Mouse (Mus musculus): ENCODE measurements around the gene Cers3.

The Cers3 gene

DNA sequence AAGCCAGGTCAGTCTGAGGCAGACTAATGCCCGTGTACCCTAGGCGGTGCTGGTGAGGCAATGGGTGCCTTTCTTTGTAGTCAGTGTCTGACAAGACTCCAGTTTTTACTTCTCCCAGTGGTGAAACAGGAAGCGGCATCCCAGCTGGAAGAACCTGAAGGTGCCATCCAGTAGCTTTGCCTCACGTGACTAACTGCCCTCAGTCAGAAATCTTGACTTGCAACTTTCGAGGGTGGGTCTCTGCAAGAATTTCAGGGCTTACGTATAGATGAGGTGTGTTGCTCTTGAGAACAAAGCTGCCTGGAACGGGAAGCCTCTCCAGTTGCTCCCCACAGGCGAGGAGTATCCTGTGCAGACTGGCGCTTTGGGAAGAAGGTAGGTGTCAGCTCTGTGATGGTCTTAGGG lies at the start of gene Cers3:
Gene Cers3 (plus strand): TSS at position 128 of the 405 bp plus-strand sequence.
- DNase-seq, result no peak

DNA sequence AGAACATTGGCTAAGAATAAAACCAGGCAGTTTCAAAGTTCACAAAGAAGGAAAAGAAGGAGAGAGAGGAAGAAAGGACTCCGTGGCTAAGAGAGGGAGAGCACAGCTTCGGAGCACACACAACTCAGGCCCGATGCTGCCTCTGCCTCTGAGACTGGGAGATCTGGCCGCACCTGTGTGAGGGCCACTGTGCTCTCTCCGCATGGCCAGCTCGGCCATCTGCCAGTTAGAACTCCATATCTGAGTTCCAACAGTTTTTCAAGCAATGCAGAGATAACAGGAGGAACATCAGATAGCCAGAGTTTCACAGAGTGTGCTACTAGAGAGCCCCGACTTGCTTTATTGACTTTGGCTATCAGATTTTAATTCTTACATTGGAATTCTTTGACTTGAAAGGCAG lies 48.8 kb upstream of the Cers3 start:
- no peak for DNase-seq

DNA sequence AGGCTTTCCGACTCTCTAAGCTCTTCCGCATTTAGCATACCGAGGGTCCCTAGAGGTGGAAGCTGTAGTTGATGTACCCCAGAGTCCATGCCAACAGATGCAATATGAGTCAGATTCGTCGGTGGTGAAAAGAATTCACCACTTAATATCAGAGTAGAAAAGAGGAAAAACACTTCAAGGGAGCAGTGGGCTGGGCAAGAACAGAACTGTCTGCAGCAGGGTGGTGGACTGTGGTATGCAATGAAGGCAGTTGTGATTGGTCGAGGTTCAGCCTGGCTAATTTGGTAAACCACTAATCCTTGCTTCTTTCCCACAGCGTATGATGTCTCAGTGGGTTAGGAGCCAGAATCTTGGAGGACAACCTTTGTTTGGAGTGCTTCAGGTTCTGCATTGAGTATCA lies 40.6 kb upstream of the Cers3 start:
- no peak for DNase-seq

DNA sequence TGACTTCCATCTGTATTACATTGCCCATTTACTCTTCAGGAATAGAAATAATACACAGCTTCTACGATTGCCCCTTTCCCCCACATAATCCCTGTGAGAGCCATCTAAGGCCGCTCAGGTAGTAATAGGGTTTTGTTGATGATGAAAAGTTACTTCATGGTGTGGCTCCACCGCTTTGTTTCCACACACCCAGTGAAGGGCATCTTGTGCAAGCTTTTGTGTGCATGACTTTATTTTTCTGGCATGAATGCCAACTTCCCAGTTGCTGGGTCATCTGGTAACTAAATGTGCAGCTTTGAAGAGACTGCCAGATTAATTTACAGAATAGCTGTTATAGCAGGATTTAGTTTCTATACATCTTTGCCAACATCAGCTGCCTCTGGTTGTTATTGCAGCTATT lies 38.7 kb upstream of the Cers3 start:
- DNase-seq, result no peak

DNA sequence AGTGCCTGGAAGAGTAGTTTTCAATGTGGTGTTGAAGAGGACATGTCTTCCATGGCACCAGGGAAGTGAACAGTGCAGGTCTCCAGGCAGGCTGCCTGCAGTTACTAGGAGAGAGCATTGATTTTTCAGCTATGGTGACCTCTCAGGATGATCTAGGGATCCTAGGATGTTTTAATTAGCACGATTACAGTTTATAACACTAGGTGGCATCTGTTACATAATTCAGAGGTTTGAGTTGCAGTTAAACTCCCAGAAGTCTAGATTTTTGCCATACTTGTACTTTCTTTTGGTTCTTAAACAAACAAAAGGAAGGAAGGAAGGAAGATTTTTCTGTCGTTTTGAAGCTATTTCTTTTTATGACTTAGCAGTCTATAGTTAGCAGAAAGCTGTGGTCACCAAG lies 32.1 kb upstream of the Cers3 start:
- no peak for DNase-seq

DNA sequence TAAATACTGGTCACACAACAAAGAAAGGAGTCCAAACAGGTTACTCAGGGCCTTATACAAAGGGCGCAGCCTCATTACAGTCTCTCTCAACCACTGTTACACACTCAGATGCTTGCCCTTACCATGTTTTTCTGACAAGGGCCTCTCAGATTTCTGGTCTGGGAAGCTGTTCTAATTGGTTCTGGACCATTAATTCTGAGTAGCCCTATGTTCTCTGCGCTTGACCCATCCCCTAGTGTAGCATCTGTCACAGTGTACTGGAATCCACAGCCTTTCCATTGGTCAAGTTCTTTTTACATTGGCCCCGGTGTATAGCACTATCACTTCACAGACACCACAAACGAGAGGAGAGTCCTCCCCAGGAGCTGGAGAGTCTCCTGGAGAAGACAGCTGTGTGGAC lies 18.8 kb upstream of the Cers3 start:
- no peak for DNase-seq

DNA sequence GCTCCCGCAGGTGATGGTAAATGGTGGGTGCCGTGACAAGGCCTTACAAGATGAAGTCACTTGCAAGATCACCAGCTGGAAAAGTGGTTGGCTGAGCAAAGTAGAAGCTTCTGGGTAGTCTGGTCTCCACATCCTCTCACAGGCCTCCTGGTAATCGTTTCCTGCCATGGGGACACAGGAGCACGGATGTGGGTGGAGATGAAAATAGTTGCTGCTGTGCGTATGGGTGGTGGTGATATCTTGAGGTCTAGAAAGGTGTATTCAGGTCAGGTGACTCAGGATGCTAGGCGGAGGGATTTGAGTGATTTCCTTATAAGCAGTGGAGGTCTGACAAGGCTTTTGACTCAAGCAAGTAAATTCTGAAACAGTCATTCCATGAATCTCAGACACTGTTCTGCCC lies 18.4 kb upstream of the Cers3 start:
- DNase-seq, result no peak

DNA sequence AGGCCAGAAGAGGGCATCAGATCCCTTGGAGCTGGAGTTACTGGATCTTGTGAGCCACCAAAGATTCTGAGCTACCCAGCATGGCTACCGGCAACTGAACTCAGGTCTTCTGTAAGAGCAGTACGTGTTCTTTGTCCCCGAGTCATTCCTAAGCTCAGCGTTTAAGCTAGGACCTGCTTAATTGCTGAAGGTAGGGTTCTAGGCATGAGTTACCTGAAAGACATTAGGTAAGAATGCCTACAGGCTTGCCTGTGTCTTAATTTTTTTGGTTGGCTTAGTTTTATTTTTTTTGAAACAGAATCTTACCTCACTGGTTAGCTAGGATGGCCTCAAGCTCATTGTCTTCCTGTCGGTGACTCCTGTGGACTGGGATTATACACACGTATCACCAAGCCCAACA lies 15.2 kb upstream of the Cers3 start:
- no peak for DNase-seq

DNA sequence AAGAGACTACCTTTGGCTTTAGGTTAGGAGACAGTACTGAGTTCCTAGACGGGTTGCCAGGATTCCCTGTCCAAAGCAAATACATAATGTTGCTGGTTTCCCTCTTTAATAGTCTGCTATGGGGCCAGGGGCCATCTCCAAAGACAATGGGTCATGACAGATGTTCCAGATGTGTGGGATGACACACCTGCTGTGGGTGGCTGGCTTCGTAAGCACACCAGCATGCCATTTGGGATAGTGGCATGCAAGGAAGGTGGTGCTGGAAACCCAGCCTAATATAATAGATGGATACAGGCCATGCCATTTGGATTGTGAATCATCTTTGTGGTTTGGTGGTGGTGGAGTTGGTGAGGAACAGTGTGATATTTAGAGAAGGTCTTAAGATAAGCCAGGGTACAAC lies 14.1 kb upstream of the Cers3 start:
- DNase-seq, result no peak

DNA sequence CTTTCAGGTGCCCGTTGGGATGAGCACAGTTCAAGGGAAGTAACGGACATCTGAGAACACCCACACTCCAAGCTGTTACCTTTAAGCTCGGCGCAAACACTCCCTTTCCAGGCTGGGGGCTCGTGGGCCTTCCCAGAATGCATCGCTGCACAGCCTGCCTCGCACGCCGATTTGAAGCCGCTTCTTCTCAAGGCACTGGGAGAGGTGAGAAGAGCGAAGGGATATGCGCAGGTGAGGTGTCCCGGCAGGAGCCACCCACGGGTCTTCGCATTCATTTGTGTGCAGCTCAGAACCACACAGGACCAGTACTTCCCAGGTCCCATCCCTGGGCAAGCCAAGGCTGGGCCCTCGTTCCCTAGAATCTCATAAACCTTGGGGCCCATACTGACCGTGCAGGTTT lies 9.9 kb upstream of the Cers3 start:
- no peak for DNase-seq

DNA sequence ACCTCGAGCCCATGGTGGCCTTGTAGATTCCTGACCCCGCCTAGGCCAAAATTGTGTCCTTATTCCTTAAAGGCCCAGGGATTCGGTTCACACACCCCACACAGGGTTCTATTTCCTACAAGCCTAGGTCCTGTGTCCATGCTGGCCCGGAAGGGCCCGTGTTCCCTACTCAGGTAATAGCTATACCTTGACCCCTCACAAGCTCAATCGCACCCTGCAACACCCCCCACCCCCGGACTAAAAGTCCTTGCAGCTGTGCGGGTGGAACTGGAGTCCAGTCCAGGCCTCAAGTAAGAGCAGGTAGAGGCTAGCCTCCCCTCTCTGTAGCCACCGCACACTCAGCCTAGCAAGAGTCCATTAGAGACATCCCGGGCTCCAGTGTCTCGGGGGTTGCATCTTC lies 9.4 kb upstream of the Cers3 start:
- DNase-seq, result no peak

DNA sequence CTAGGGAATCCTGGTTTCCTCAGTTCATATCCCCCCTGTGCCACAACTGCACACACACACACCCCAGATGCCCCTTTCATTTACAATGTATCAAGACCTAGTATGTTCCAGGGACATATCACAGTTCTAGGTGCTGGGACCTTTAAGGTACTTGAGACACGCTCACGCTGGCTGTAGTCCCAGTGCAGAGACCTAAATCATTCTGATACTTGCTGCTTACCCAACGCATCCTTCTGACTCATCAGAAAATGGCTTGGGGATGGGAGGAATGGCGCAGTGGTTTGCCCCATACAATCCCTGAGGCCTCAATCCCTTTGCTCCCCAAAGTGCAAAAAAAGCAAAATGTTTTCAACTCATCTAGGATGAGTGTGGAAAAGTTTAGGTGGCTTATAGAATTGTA lies 8.8 kb upstream of the Cers3 start:
- DNase-seq, result no peak

DNA sequence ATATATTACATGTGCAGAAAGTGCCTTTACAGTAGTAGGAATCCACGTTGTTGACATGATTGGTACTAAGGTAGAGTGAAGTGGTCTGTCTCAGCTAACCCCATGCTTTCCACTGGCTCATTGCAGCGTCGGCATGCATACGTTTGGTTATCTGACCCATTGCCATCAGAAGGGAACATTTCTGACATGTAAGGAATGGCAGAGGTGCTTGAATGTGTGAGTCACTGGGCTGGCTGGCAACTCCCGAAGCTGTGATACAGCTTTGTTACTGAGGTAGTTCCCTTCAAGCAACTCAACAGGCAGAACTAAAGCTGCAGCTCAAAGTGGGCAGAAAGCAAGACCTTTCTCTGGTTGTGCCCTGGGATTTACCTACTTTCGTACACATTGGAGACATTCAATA lies 8.3 kb upstream of the Cers3 start:
- no peak for DNase-seq

DNA sequence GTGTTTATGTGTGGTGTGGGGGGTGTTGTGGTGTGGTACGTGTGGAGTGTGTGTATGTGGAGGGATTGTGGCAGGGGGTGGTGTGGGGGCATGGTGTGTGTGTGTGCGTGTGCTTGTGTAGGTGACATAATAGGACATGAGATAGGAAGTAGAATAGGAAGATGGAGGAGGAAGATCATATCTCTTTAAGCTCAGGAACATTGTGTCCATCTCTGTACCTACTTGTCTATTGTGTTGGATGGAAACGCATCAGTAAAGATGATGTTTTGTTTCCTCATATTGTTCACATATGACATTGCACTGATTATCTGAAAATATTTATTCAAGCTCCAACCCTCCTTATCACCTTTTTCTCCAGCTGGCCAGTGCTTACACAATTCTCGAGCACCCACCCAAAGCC lies 5.9 kb upstream of the Cers3 start:
- DNase-seq, result no peak

DNA sequence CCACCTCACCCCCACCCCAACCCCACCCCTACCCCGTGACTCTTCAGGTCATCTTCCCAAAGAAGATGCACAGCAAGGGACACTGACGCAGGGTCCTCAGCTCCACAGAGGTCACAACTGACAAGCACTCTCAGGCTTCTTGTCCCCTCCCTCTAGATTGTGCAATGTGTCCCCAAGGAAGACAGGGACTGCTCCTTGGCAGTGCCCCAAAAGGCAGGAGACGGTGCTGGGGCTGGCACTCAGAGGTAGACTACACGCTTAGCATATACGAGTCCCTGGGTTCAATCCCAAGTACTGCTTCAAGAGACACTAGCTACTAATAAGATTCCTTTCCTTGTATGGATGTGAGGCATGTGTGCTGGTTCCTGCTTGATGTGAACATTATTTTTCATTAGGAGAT lies 2.3 kb upstream of the Cers3 start:
- no peak for DNase-seq

DNA sequence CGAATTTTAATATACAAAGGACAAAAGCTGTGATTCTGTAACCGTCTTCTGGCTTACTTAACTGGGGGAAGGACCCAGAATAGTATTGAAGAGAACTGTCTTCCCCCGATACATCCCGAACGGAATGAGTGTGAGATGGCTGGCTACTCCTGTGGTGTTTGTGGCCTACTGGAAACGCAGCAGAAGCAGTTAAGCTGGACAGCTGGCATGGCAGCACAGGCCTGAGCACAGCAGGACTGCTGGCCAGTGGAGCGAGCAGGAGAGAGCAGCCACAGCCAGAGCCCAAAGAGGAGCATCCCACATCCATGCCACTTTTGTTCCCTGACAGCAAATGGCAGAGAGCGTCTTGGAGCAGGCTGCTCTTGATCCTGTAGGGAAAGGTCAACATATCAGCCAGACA lies 1.9 kb upstream of the Cers3 start:
- no peak for DNase-seq

DNA sequence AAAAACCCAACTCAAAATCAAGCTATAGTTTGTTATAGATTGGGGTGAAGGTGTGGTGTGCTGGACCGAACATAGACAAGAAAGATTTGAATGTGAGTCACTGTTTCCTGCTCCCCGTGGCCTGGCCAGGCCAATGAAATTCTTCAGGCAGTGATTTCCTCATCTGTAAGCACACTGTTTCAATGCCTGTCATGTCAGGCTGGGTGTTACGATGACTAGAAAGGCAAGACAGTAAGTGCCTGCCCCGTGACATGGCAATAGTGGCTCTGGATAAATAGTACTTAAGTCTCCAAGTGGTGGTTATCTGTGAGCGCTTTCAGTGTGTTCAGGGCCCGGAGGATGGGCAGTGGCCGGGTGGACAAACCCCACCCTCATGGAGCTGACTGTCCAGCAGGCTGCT lies 3.7 kb downstream of the Cers3 start:
- no peak for DNase-seq

DNA sequence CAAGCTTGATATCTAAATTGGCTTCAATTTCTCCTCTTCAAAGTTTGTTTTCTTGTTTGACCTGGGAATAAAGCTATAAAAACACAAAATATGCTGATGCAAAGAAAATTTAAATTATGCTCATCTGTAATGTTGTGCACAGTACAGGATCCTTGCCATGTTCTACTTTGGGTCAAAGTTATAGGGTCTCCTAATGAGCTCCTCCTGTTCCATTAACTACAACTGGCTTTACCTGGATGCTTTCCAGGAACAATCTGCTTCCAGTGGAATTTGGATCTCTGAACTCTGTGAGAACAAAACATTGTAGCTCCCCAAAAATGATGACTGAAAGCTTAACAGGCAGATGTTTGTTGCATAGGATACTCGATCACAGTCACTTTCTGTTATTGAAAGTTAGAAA lies 6.7 kb downstream of the Cers3 start:
- no peak for DNase-seq

DNA sequence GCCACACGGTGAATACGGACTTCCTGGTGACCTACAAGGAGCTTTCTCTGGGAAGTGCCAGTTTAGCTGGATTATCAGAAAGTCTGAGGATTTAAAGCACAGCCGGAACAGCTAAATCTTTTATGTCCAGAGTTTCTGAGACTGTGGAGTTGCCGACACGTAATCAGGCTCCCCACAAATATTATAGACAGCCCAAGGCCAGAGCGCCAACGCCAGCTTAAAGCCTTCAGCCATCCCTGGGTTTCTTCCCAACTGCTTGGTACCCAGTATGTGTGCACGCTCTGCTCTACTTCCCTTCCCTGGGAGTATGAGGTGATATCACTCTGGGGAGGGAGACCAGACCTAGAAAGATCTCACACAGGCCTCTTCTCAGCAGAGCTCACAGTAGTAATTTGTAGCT lies 10.5 kb downstream of the Cers3 start:
- DNase-seq, result no peak

DNA sequence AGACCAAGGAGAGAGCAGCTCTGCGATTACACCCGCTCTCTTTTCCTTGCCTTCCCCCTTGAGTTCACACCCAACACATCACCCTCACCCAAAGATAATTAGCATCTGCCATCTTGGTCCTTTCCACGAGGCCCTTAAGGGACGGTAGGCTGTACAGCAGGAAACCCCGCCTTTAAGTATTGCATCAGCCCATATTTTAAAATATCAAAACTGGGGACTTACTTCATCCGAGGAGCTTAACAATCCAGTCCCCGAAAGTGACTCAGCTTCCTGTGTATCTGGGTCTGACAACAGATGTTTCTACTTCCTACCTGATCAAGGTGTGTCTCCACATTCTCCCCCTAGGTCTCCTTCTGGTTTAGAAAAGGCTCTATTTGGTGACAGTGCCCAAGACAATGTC lies 12.3 kb downstream of the Cers3 start:
- no peak for DNase-seq

DNA sequence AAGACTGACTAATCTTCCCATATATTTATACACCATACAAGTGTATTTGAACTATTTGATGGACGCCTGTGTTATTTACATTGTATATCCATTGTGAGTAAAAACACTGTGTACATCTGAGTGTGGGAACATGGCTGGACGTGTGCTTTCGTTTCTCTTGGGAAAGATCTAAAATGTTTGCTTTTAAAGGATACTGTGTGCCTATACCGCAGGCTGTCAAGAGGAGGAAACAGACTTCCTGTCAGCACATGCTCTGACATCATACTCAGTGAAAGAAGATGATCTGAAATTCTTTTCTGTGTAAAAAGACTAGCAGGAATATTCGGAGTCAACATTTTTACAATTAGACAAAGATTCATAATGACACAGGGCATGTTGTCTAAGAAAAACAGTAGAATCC lies 26.6 kb downstream of the Cers3 start:
- DNase-seq, result no peak

DNA sequence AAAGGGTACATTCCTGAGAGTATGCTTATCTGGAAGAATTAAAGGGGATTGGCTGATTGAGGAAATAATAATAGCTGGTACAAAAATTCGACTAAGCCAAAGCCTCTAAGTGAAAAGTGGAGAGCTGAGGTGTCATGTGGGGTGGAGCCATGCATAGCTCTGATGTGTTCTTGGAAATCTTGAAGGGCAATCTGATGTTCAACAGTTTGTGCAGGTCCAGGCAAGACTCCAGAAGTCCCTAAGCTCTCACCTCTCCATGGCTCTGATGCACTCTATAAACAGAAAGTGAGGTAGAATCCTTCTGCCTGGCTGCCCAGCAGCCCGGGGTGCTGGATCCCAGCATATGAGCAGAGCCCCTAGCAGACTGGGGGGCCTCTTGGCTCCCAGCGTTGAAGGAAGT lies 27.4 kb downstream of the Cers3 start:
- no peak for DNase-seq

DNA sequence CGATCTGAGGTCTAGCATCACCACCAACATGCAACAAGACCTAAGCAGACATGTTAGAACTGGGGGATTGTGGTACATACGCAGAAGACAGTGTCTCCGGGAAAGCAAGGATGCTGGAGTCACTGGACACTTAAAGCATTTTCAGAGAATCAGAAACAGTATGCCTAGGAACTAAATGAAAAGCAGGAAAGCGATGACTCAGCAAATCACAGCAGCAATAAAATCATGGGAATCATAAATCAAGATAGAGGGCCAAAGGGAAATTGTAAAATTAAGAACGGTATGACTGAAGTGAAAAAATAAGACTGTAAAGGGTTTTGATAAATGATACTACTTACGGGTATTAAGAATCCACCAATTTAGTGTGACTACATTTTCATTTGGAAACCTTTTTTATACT lies 27.9 kb downstream of the Cers3 start:
- no peak for DNase-seq

DNA sequence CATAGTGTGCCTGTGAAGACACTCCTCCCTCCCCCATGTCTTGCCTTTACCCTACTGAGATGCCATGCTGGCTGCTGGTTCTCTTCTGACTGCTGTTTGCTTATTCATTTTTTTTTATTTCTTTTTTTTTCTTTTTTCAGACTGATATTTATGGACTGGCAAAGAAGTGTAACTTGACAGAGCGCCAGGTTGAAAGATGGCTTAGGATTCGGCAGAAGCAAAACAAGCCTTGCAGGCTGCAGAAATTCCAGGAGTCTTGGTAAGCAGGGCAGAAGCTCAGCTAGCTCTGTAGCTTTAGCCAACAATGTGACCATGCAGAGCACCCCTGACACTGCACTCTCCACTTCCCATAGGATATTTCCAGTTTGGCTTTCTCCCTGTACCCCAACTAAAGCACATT lies 36.1 kb downstream of the Cers3 start:
- DNase-seq, result no peak

DNA sequence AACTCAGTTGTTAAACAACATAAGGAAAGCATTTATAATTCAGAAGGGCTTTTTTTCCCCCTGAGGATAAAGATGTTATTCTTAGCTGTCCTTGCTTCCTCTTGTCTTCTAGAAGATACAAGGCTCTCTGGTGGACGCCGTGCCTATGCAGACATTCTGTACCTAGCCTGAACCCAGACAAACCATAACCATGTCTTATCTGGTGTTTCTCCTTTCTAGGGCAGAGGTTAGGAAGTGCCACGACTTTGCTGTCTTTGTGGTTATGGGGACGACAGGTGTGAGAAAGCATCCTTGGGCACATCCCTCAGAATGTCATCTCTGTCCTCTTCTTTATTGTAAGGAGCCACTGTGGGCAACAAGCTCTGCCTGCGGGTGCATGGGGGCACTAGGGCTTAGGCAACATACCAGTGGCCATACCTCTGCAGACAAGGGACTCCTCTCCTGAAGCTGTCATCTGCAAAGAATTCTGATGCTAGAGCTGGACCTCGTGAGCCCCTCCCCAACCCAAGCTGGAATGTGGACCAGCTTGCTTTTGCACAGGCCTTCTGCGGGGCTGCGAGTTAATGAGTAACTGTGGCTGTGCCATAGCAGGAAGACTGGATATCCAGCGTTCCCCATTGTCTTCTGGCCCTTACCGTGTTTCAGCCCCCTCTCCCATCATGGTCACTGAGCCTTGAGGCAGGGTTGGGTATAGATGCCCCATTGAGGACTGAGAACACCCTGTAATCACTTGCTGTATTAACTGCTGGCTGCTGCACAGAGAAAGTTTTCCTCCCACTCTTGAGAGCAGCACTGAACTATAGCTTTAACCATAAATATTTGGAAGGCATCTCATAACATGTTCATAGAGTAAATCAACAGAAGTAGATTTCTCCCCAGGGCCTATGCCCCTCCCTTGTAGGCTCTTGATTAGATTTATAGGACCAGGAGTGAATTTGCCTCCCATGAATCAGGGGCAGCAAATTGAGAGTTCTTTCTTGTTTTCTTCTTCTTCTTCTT lies 36.9 kb downstream of the Cers3 start:
- no peak for DNase-seq
